Mouse (Mus musculus): ENCODE measurements at regions not wholly inside any gene's neighbourhood (a gene's known extent, or its start where the extent isn't known, plus 50 kb on each side); places are given as distances from the start of the nearest gene placed in this dataset.

DNA sequence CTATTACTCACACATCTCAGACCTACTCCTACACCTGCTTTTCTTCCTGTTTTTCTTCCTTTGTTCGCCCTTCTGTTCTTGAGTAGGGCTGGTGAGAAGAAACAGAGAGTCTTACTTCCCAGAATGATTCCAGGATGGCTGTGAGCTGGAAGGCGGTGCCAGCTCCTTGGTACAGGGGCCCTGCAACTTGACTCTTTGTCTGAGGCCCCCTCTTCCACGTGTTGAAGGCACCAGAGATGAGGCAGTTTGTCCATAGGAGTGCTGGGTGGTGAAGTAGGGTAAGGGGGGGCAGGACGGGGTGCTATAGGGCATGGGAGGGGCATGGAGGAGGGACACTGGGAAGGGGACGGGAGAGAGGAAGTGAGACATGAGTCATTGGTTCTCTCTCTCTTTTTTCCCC, 60.8 kb downstream of the Dmrta2 start:
- H3K4me1 ChIP-seq (ENCODE audit: control insufficient read depth, insufficient read depth, low read length), result no peaks in the 10 kb centered on the region
- no peak overlapping the region for H3K9ac ChIP-seq (ENCODE audit: low read depth, low read length, severe bottlenecking)
- 59% methylated on average over 5 of the region's 5 CpGs for WGBS
- DNase-seq (ENCODE audit: low spot score), result no peak
- TF ChIP-seq POLR2A (IDR thresholded peaks at IDR 0.05; ENCODE audit: borderline replicate concordance, extremely low read depth, insufficient read depth, insufficient read length), result no peak
- no peak overlapping the region for H3K27ac ChIP-seq (replicated peaks; ENCODE audit: low read depth, low read length)
- H3K27me3 ChIP-seq (ENCODE audit: control insufficient read depth, insufficient read depth, low read length), result no peaks in the 10 kb centered on the region
- H3K36me3 ChIP-seq (ENCODE audit: control insufficient read depth, insufficient read depth, low read length), result no peaks in the 10 kb centered on the region
- H3K9me3 ChIP-seq (ENCODE audit: control insufficient read depth, low read length), result no peaks in the 10 kb centered on the region
- H3K4me2 ChIP-seq (replicated peaks; ENCODE audit: low read depth, low read length, severe bottlenecking), result no peak overlapping the region
- no peak overlapping the region for H3K4me3 ChIP-seq (replicated peaks; ENCODE audit: low read length)
- ATAC-seq (ENCODE audit: low FRiP score, low read depth), result no peak

DNA sequence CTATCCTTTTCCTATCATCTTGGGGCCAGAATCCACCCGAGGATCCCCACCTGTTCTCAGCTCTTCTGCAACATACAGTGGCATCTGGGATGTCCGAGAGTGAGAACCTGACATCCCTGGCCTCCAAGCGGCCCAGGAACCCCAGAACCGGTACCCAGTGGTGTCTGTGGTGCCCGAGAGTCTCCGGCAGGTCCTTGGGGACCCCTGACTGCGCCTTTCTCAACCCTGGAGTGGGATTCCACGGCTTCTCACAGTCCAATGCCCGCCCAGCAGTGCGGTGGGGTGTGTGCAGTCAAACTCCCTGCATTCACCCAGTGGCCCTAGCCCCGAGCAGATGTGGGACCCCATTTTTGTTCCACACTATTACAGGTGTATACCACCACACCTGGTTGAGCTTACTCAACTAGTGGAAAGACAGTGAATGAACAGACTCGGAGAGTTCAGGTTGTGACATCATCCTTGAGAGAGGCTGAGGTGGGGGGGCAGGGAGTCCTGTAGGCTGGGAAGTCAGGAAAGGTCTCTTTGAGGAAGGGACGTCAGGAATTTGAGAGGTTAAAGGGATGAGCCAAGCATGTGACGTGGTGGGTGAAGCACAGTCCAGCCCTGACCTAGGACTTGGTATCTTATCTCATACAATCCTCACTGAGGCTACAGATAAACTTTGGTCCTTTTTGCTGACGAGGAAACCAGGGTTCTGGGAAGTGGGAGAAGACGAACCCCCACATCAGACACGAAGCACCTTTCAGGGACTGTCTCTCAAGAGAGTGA, 67.2 kb downstream of the Dmrta2 start:
- Histone ChIP-seq H3K36me3 (ENCODE audit: control insufficient read depth, insufficient read depth, low read length) (no peaks in the 10 kb centered on the region), H3K27me3 (ENCODE audit: control insufficient read depth, insufficient read depth, low read length) (no peaks in the 10 kb centered on the region), H3K9me3 (ENCODE audit: control insufficient read depth, low read length) (no peaks in the 10 kb centered on the region), H3K4me1 (ENCODE audit: control insufficient read depth, insufficient read depth, low read length) (no peaks in the 10 kb centered on the region), H3K4me3 (replicated peaks; ENCODE audit: low read length) (no peak overlapping the region), H3K27ac (replicated peaks; ENCODE audit: low read depth, low read length) (no peak overlapping the region), H3K9ac (ENCODE audit: low read depth, low read length, severe bottlenecking) (no peak overlapping the region), H3K4me2 (replicated peaks; ENCODE audit: low read depth, low read length, severe bottlenecking) (no peak overlapping the region)
- TF ChIP-seq POLR2A (IDR thresholded peaks at IDR 0.05; ENCODE audit: borderline replicate concordance, extremely low read depth, insufficient read depth, insufficient read length), result no peak
- no peak for DNase-seq (ENCODE audit: low spot score)
- WGBS, result 87% methylated on average over 17 of the region's 17 CpGs
- ATAC-seq (ENCODE audit: low FRiP score, low read depth), result no peak

DNA sequence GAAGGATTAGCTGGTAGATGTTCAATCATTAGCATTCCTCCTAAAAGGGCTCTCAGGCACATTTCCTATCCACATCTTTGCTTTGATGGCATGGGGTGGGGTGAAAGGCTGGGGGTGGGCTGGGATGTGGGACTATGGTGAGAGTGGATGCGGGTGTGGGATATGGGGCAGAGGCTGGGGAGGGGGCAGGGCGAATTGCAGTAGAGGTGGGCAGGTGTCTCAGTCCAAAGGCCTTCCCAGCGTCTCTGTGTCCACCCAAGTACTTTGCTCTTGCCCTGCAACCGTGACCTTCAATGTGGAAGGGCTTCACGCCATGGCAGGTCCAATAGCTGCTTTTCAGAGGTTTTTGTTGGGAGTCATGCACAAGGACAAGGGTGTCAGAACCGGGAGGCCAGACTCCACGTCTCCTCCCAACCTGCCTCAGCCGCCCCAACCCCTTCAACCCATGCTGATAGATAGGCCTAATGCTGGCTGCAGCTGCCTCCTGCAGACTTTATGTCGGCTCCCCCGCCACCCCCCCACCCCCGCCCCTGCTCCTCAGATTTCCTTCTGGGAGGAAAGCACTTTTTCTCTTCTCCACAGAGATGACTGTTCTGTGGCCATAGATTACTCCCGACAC, 67.9 kb downstream of the Dmrta2 start:
- Histone ChIP-seq H3K9ac (ENCODE audit: low read depth, low read length, severe bottlenecking) (no peak overlapping the region), H3K27me3 (ENCODE audit: control insufficient read depth, insufficient read depth, low read length) (no peaks in the 10 kb centered on the region), H3K27ac (replicated peaks; ENCODE audit: low read depth, low read length) (no peak overlapping the region), H3K9me3 (ENCODE audit: control insufficient read depth, low read length) (no peaks in the 10 kb centered on the region), H3K4me2 (replicated peaks; ENCODE audit: low read depth, low read length, severe bottlenecking) (no peak overlapping the region), H3K36me3 (ENCODE audit: control insufficient read depth, insufficient read depth, low read length) (no peaks in the 10 kb centered on the region), H3K4me1 (ENCODE audit: control insufficient read depth, insufficient read depth, low read length) (no peaks in the 10 kb centered on the region), H3K4me3 (replicated peaks; ENCODE audit: low read length) (no peak overlapping the region)
- no peak for ATAC-seq (ENCODE audit: low FRiP score, low read depth)
- 70% methylated on average over 12 of the region's 12 CpGs for WGBS
- no peak for DNase-seq (ENCODE audit: low spot score)
- no peak for TF ChIP-seq POLR2A (IDR thresholded peaks at IDR 0.05; ENCODE audit: borderline replicate concordance, extremely low read depth, insufficient read depth, insufficient read length)

DNA sequence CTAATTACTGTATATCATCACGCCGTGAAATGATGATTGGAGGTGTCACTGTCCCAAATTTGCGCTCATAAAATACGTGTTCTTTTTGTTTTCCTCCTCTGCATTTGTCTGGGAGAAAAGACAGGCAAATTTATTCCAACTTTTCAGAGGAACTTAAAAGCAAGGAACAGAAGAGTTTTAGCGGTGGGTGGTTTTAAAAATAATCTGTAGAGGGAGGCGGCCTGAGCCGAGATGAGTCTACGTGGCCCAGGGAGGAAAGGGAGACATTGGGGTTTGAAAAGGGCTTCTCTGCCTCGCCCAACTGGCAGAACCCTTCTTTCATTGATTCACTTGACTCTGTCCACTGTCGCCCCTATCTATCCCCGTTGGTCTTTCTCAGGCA, 68.4 kb downstream of the Dmrta2 start:
- DNase-seq (ENCODE audit: low spot score) (no peak), ATAC-seq (ENCODE audit: low FRiP score, low read depth) (no peak)
- no peak for TF ChIP-seq POLR2A (IDR thresholded peaks at IDR 0.05; ENCODE audit: borderline replicate concordance, extremely low read depth, insufficient read depth, insufficient read length)
- Histone ChIP-seq H3K36me3 (ENCODE audit: control insufficient read depth, insufficient read depth, low read length) (no peaks in the 10 kb centered on the region), H3K27me3 (ENCODE audit: control insufficient read depth, insufficient read depth, low read length) (no peaks in the 10 kb centered on the region), H3K4me1 (ENCODE audit: control insufficient read depth, insufficient read depth, low read length) (no peaks in the 10 kb centered on the region), H3K9ac (ENCODE audit: low read depth, low read length, severe bottlenecking) (no peak overlapping the region), H3K9me3 (ENCODE audit: control insufficient read depth, low read length) (no peaks in the 10 kb centered on the region), H3K4me2 (replicated peaks; ENCODE audit: low read depth, low read length, severe bottlenecking) (no peak overlapping the region), H3K27ac (replicated peaks; ENCODE audit: low read depth, low read length) (no peak overlapping the region), H3K4me3 (replicated peaks; ENCODE audit: low read length) (no peak overlapping the region)
- WGBS, result 85% methylated on average over 11 of the region's 11 CpGs

DNA sequence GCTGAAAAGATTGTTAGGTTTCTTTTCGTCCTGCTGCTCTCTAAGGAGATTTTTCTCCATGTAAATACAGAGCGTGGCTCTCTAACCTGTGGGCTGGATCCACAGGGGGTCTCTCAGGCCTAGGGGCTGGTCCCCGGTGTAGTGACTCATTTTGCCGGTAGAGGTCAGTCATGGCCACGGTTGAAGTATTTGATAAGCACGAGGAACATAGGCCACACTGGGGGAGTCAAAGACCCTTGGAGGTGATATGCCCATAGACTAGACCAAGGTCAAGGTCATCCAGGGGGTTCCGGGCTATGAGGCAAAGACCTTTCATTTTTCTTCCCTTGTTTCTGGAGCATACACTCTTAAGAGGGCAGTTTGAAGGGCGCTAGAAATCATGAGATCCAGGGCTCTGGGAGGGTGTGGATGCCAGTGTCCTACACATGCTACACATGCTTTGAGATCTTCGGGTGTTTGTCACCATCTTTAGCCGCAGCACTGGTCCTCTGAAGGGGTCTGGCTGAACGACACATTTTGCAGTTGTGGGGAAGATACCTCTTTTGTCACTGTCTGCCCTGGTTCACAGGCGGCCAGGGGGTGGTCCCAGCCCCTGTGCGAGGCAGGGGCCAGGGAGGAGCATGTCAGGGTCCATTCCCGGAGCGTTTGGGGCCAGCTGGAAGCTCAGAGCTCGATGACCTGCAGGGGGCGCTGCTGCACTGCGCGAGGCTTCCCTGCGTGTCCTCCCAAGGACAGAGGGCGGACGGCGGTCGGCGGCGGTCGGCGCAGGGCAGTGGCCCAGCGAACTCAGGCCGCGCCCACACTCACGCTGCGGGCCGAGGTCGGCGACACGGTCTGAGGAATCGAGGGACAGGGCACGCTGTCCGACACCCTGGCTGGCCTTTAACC, 72.8 kb downstream of the Dmrta2 start:
- peak overlapping the region; percentile 51 for H3K9ac ChIP-seq (ENCODE audit: low read depth, low read length, severe bottlenecking)
- DNase-seq (ENCODE audit: low spot score) (peak; percentile 82), ATAC-seq (ENCODE audit: low FRiP score, low read depth) (peak; percentile 88)
- H3K4me1 ChIP-seq (ENCODE audit: control insufficient read depth, insufficient read depth, low read length), result no peaks in the 10 kb centered on the region
- no peak overlapping the region for H3K27ac ChIP-seq (replicated peaks; ENCODE audit: low read depth, low read length)
- H3K27me3 ChIP-seq (ENCODE audit: control insufficient read depth, insufficient read depth, low read length), result no peaks in the 10 kb centered on the region
- no peaks in the 10 kb centered on the region for H3K9me3 ChIP-seq (ENCODE audit: control insufficient read depth, low read length)
- TF ChIP-seq POLR2A (IDR thresholded peaks at IDR 0.05; ENCODE audit: borderline replicate concordance, extremely low read depth, insufficient read depth, insufficient read length), result no peak
- peak overlapping the region; percentile 74 for H3K4me2 ChIP-seq (replicated peaks; ENCODE audit: low read depth, low read length, severe bottlenecking)
- H3K36me3 ChIP-seq (ENCODE audit: control insufficient read depth, insufficient read depth, low read length), result no peaks in the 10 kb centered on the region
- WGBS, result 4% methylated on average over 38 of the region's 40 CpGs
- peak overlapping the region; percentile 42 for H3K4me3 ChIP-seq (replicated peaks; ENCODE audit: low read length)
